ENCODE assay signal across 7 mouse cellular contexts in genomic region chr8:126736441-126736962, GRCm38 (mm10).
DNase-seq lines count a peak whose midpoint lies in the region; ATAC-seq and TF ChIP-seq lines count a peak whose summit lies in the region.

No protein-coding gene starts in this region.

- TF ChIP-seq CTCF in thymus, adult 2 months (IDR thresholded peaks at IDR 0.05; ENCODE audit: borderline replicate concordance, control insufficient read depth, extremely low read depth, insufficient read depth, low read length, poor library complexity): no peak

- H3K36me3 ChIP-seq in embryonic facial prominence, embryonic 12.5 days: no peaks in the 10 kb centered on the region
- no peaks in the 10 kb centered on the region for H3K36me3 ChIP-seq in midbrain, embryonic 16.5 days (ENCODE audit: control insufficient read depth, insufficient read depth, low read length)
- no peaks in the 10 kb centered on the region for H3K36me3 ChIP-seq in thymus, adult 2 months (ENCODE audit: control insufficient read depth, insufficient read depth, low read length)

- no peak for ATAC-seq in embryonic facial prominence, embryonic 12.5 days (ENCODE audit: insufficient number of reproducible peaks, insufficient read depth, low FRiP score, low TSS enrichment)
- peak; percentile 70 for ATAC-seq in midbrain, embryonic 16.5 days

- H3K4me2 ChIP-seq in embryonic facial prominence, embryonic 12.5 days (replicated peaks): no peak overlapping the region
- H3K4me2 ChIP-seq in midbrain, embryonic 16.5 days (ENCODE audit: low read length): no peak overlapping the region; the same call in 1 of the 2 replicates

- no peaks in the 10 kb centered on the region for H3K9me3 ChIP-seq in embryonic facial prominence, embryonic 12.5 days
- H3K9me3 ChIP-seq in midbrain, embryonic 16.5 days (replicated peaks; ENCODE audit: control insufficient read depth, low read length, poor library complexity, severe bottlenecking): no peaks in the 10 kb centered on the region

- H3K27ac ChIP-seq in embryonic facial prominence, embryonic 12.5 days: peak overlapping the region; percentile 88
- H3K27ac ChIP-seq in midbrain, embryonic 16.5 days (ENCODE audit: low read length): peak overlapping the region; percentile 78
- no peak overlapping the region for H3K27ac ChIP-seq in thymus, adult 2 months (ENCODE audit: control insufficient read depth, insufficient read depth, low read length)

- H3K27me3 ChIP-seq in embryonic facial prominence, embryonic 12.5 days: no peaks in the 10 kb centered on the region
- no peaks in the 10 kb centered on the region for H3K27me3 ChIP-seq in midbrain, embryonic 16.5 days (ENCODE audit: control insufficient read depth, insufficient read depth, low read depth, low read length)
- no peaks in the 10 kb centered on the region for H3K27me3 ChIP-seq in thymus, adult 2 months (ENCODE audit: control insufficient read depth, insufficient read depth, low read length)

- H3K4me1 ChIP-seq in embryonic facial prominence, embryonic 12.5 days: peaks cover 40% of the 10 kb centered on the region
- peaks cover 31% of the 10 kb centered on the region for H3K4me1 ChIP-seq in midbrain, embryonic 16.5 days (ENCODE audit: control insufficient read depth, insufficient read depth, low read length)
- H3K4me1 ChIP-seq in thymus, adult 2 months (replicated peaks; ENCODE audit: control insufficient read depth, insufficient read depth, low read length): 0 out of 2 replicates have a peak, but pooled peaks cover 3% of the 10 kb centered on the region

- no peak overlapping the region; the same call in 1 of the 2 replicates for H3K9ac ChIP-seq in embryonic facial prominence, embryonic 12.5 days
- peak overlapping the region; percentile 23; the same call in 1 of the 2 replicates for H3K9ac ChIP-seq in midbrain, embryonic 16.5 days (ENCODE audit: low read depth, low read length)

- peak; percentile 86 for DNase-seq in adrenal gland, postnatal 14 days
- peak; percentile 99 for DNase-seq in heart, adult 8-10 months (ENCODE audit: low spot score)
- DNase-seq in kidney, adult 9 months: peak; percentile 95
- DNase-seq in liver: peak; percentile 28
- DNase-seq in thymus, adult 2 months: no peak

- 35% methylated on average over 10 of the region's 10 CpGs for WGBS in embryonic facial prominence, embryonic 12.5 days
- WGBS in midbrain, embryonic 16.5 days: 13% methylated on average over 10 of the region's 10 CpGs
- 85% methylated on average over 10 of the region's 10 CpGs for WGBS in thymus, adult 2 months

- H3K4me3 ChIP-seq in embryonic facial prominence, embryonic 12.5 days: no peak overlapping the region
- no peak overlapping the region for H3K4me3 ChIP-seq in midbrain, embryonic 16.5 days (ENCODE audit: low read depth, low read length)
- H3K4me3 ChIP-seq in thymus, adult 2 months (ENCODE audit: control insufficient read depth, insufficient read depth, low read length): no peak overlapping the region

- TF ChIP-seq POLR2A in thymus, adult 2 months (IDR thresholded peaks at IDR 0.05; ENCODE audit: control insufficient read depth, extremely low read depth, insufficient read depth, low read length, poor library complexity): no peak
